Comparison of ENCODE assay signal across 8 mouse cellular contexts in the genomic region with DNA sequence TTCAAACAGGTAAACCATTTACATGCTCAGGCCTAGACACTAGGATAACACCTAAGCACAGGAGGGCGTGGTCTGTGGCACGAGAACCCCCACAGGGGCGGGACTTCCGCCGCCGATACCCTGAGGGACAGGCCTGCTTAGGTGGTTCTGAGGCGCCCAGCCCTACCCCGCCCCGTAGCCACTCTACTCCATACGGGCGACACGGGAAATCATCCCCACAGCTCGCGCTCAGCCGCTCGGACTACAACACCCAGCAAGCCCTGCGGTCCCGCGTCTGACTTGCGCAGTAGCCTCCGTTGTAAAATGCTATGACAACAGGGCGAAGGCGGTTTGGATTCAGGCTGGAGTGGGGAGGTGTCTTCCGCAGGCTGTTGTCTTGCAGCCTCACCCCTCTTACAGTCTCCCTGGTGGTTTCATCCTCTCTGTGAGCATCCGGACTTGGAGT. TPM values are rescaled to one million over a fixed set of nuclear protein-coding genes. Genes with fewer than 3 reads are reported as not detected.
DNase-seq lines count a peak whose midpoint lies in the region; ATAC-seq and TF ChIP-seq lines count a peak whose summit lies in the region.

A gene (plus strand): TSS at position 292 of the 445 bp plus-strand sequence.

- peaks cover 26% of the 10 kb centered on the region for H3K4me1 ChIP-seq in G1E (ENCODE audit: insufficient read depth, low read depth, low read length)
- H3K4me1 ChIP-seq in forebrain, embryonic 16.5 days (replicated peaks; ENCODE audit: control insufficient read depth, insufficient read depth, low read length) = peaks cover 8% of the 10 kb centered on the region
- no peaks in the 10 kb centered on the region for H3K4me1 ChIP-seq in lung, embryonic 14.5 days (ENCODE audit: insufficient read depth)
- no peaks in the 10 kb centered on the region; the same call in 1 of the 2 replicates for H3K4me1 ChIP-seq in olfactory bulb, adult 2 months (ENCODE audit: control insufficient read depth, insufficient read depth, low read length)
- no peaks in the 10 kb centered on the region for H3K4me1 ChIP-seq in thymus, adult 2 months (replicated peaks; ENCODE audit: control insufficient read depth, insufficient read depth, low read length)

- H3K4me3 ChIP-seq in G1E (ENCODE audit: low read depth, low read length) = peak within 1 kb of the TSS; percentile 72
- H3K4me3 ChIP-seq in forebrain, embryonic 16.5 days (replicated peaks; ENCODE audit: low read length) = peak within 1 kb of the TSS; percentile 79
- H3K4me3 ChIP-seq in layer of hippocampus, adult 2 months = peak within 1 kb of the TSS; percentile 65
- peak within 1 kb of the TSS; percentile 61 for H3K4me3 ChIP-seq in lung, embryonic 14.5 days (ENCODE audit: low read depth, low read length)
- peak within 1 kb of the TSS; percentile 61 for H3K4me3 ChIP-seq in olfactory bulb, adult 2 months (ENCODE audit: insufficient read depth, low read depth, low read length)
- H3K4me3 ChIP-seq in thymus, adult 2 months (ENCODE audit: control insufficient read depth, insufficient read depth, low read length) = peak within 1 kb of the TSS; percentile 72

- ATAC-seq in G1E (ENCODE audit: extremely low read depth, insufficient number of reproducible peaks, low FRiP score, poor library complexity, severe bottlenecking) = peak; percentile 96
- ATAC-seq in forebrain, embryonic 16.5 days = peak; percentile 99
- ATAC-seq in lung, embryonic 14.5 days (ENCODE audit: insufficient read depth) = peak; percentile 100

- peak; percentile 76 for DNase-seq in G1E (ENCODE audit: low spot score)
- DNase-seq in cerebellum, adult 18-20 months = peak; percentile 94 to 97
- peak; percentile 88 to 90 for DNase-seq in heart, postnatal 36 days
- peak; percentile 94 to 96 for DNase-seq in layer of hippocampus, adult 2 months (ENCODE audit: low spot score in 2 of 2)
- DNase-seq in lung, embryonic 14.5 days = peak; percentile 95
- peak; percentile 96 for DNase-seq in thymus, adult 2 months

- H3K36me3 ChIP-seq in G1E (replicated peaks) = peaks cover 5% of the 10 kb centered on the region
- H3K36me3 ChIP-seq in forebrain, embryonic 16.5 days (ENCODE audit: control insufficient read depth, insufficient read depth) = no peaks in the 10 kb centered on the region
- H3K36me3 ChIP-seq in lung, embryonic 14.5 days (ENCODE audit: insufficient read depth) = no peaks in the 10 kb centered on the region
- H3K36me3 ChIP-seq in thymus, adult 2 months (ENCODE audit: control insufficient read depth, insufficient read depth, low read length) = no peaks in the 10 kb centered on the region

- peak within 1 kb of the TSS; percentile 68 for H3K27ac ChIP-seq in forebrain, embryonic 16.5 days (ENCODE audit: low read length)
- peak within 1 kb of the TSS; percentile 85 for H3K27ac ChIP-seq in layer of hippocampus, adult 2 months
- peak within 1 kb of the TSS; percentile 45 for H3K27ac ChIP-seq in lung, embryonic 14.5 days (ENCODE audit: low read depth)
- no peak within 1 kb of the TSS for H3K27ac ChIP-seq in olfactory bulb, adult 2 months (ENCODE audit: insufficient read depth, low read depth, low read length)
- peak within 1 kb of the TSS; percentile 79 for H3K27ac ChIP-seq in thymus, adult 2 months (ENCODE audit: control insufficient read depth, insufficient read depth, low read length)

- no peak for TF ChIP-seq CTCF in G1E (IDR thresholded peaks at IDR 0.05; ENCODE audit: low read depth, low read length)
- no peak for TF ChIP-seq CTCF in layer of hippocampus, adult 2 months (conservative IDR thresholded peaks at IDR 0.05)
- TF ChIP-seq CTCF in lung, embryonic 14.5 days (IDR thresholded peaks at IDR 0.05; ENCODE audit: low read depth) = no peak
- no peak for TF ChIP-seq CTCF in olfactory bulb, adult 2 months (IDR thresholded peaks at IDR 0.05; ENCODE audit: insufficient read depth, low read depth, low read length)
- TF ChIP-seq CTCF in thymus, adult 2 months (IDR thresholded peaks at IDR 0.05; ENCODE audit: borderline replicate concordance, control insufficient read depth, extremely low read depth, insufficient read depth, low read length, poor library complexity) = no peak; the same call in 1 of the 2 replicates

- no peaks in the 10 kb centered on the region for H3K9me3 ChIP-seq in G1E (replicated peaks)
- no peaks in the 10 kb centered on the region for H3K9me3 ChIP-seq in forebrain, embryonic 16.5 days (ENCODE audit: control insufficient read depth, low read length)
- H3K9me3 ChIP-seq in lung, embryonic 14.5 days (ENCODE audit: low read depth, low read length) = no peaks in the 10 kb centered on the region

- intact Hi-C loops in heart, postnatal 36 days (cut with DNase I) = loop anchor here (2.0 kb wide), 1 partner anchor 65 kb away; a partner anchor contains a TSS

- peak; percentile 52; the same call in 1 of the 2 replicates for TF ChIP-seq POLR2A in olfactory bulb, adult 2 months (IDR thresholded peaks at IDR 0.05; ENCODE audit: insufficient read depth, low read depth, low read length)
- TF ChIP-seq POLR2A in thymus, adult 2 months (IDR thresholded peaks at IDR 0.05; ENCODE audit: control insufficient read depth, extremely low read depth, insufficient read depth, low read length, poor library complexity) = peak; percentile 55; the same call in 1 of the 2 replicates

- H3K9ac ChIP-seq in forebrain, embryonic 16.5 days (replicated peaks; ENCODE audit: low read depth, low read length) = peak within 1 kb of the TSS; percentile 69
- peak within 1 kb of the TSS; percentile 61 for H3K9ac ChIP-seq in lung, embryonic 14.5 days

- H3K27me3 ChIP-seq in G1E (ENCODE audit: insufficient read depth, low read length) = no peaks in the 10 kb centered on the region
- no peaks in the 10 kb centered on the region for H3K27me3 ChIP-seq in forebrain, embryonic 16.5 days (replicated peaks; ENCODE audit: control insufficient read depth, insufficient read depth, low read length)
- no peaks in the 10 kb centered on the region for H3K27me3 ChIP-seq in lung, embryonic 14.5 days (ENCODE audit: insufficient read depth, low read length)
- no peaks in the 10 kb centered on the region for H3K27me3 ChIP-seq in thymus, adult 2 months (ENCODE audit: control insufficient read depth, insufficient read depth, low read length)

- H3K4me2 ChIP-seq in forebrain, embryonic 16.5 days (ENCODE audit: low read length) = peak within 1 kb of the TSS; percentile 98
- H3K4me2 ChIP-seq in lung, embryonic 14.5 days = peak within 1 kb of the TSS; percentile 66

- WGBS in forebrain, embryonic 16.5 days = under 1% methylated on average over 25 of the region's 25 CpGs
- WGBS in lung, embryonic 14.5 days = under 1% methylated on average over 25 of the region's 25 CpGs
- 1% methylated on average over 25 of the region's 25 CpGs for WGBS in olfactory bulb, adult 2 months
- WGBS in thymus, adult 2 months = 1% methylated on average over 25 of the region's 25 CpGs

RNA-seq across cellular contexts. Expression of the gene that starts here (rescaled TPM):
- total RNA-seq in G1E (2014; fragmentation: Nextera tagmentation) (18.5 and 26.9 TPM in 2 replicates), G1E (2017) (12.8 and 18.4 TPM in 2 replicates)
- 1.1 and 3.3 TPM in 2 replicates for polyA plus RNA-seq in G1E (2012)
- polyA plus RNA-seq in forebrain, embryonic 16.5 days (2015; fragmentation: Nextera tagmentation; extraction: Ambion mirVana) = 17.8 and 20.2 TPM in 2 replicates
- 10 to 100 TPM; 11.8 to 14.0 TPM for total RNA-seq in heart, postnatal 36 days (2021)
- total RNA-seq in layer of hippocampus, adult 2 months (2021) = 10 to 100 TPM; 21.0 to 26.6 TPM
- polyA plus RNA-seq in lung, embryonic 14.5 days (2014; fragmentation: Nextera tagmentation; extraction: Ambion mirVana) = 12.5 and 17.1 TPM in 2 replicates
- polyA plus RNA-seq in olfactory bulb, adult 2 months (2012; ENCODE audit: insufficient read depth, insufficient read length, low replicate concordance, missing spikeins) = not detected in 2 replicates
- polyA plus RNA-seq in thymus, adult 2 months (2012; rRNA removed) = 19.1 and 21.4 TPM in 2 replicates
